8 mouse cellular contexts compared by ENCODE assay signal in the genomic region with DNA sequence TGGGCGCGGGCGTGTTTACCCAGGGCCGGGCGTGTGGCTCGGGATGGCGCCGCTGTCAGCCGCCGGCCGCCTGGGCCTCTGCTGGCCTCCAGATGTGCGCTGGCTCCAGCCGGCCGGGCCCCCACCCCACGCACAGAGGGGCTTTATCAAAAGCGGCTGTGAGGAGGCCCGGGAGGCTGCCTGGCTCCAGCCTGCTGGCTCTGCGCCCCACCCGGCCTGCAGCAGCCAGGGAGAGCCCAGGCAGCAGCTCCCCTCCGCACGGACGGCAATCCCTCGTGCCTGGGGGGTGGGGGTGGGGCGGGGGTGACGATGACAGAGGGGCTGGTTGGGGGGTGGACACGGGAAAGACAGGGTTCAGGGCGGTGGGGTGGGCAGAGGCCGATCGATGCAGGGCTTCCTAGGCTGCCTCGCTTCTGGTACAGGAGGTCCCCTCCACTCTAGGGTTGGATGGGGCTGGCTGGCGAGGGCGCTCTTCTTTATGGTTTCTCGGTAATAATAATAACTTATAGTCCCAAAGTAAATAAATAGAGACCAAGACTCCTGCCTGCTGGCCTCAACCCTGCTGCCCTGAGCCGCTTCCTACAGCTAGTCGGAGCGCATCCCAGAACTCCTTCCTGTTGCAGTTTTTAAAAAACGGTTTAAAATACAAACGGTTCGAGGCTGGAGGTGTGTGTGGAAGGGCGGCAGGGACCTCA. TPM values are rescaled to one million over a fixed set of nuclear protein-coding genes. Genes with fewer than 3 reads are reported as not detected.
A peak's percentile ranks its signal among the peaks of the same experiment; 100 is the strongest.
DNase-seq lines count a peak whose midpoint lies in the region; ATAC-seq lines count a peak whose summit lies in the region.

No protein-coding gene starts in this region.

- peak overlapping the region; percentile 70 for H3K9ac ChIP-seq in lung, embryonic 16.5 days (ENCODE audit: low read length)
- H3K9ac ChIP-seq in forebrain, embryonic 13.5 days: peak overlapping the region; percentile 48; the same call in 1 of the 2 replicates
- H3K9ac ChIP-seq in hindbrain, embryonic 16.5 days (ENCODE audit: low read depth, low read length): peak overlapping the region; percentile 49; the same call in 1 of the 2 replicates
- H3K9ac ChIP-seq in midbrain, embryonic 11.5 days (ENCODE audit: low read length): peak overlapping the region; percentile 40; the same call in 1 of the 2 replicates

- peak overlapping the region; percentile 32 for H3K4me3 ChIP-seq in lung, embryonic 16.5 days (ENCODE audit: low read length)
- H3K4me3 ChIP-seq in forebrain, embryonic 13.5 days: peak overlapping the region; percentile 17; the same call in 1 of the 2 replicates
- H3K4me3 ChIP-seq in hindbrain, embryonic 16.5 days (ENCODE audit: low read length): peak overlapping the region; percentile 0; the same call in 1 of the 2 replicates
- H3K4me3 ChIP-seq in midbrain, embryonic 11.5 days (ENCODE audit: low read depth, low read length): no peak overlapping the region

- 20% methylated on average over 36 of the region's 40 CpGs for WGBS in lung, embryonic 16.5 days
- WGBS in forebrain, embryonic 13.5 days: 38% methylated on average over 38 of the region's 40 CpGs
- WGBS in hindbrain, embryonic 16.5 days: 27% methylated on average over 37 of the region's 40 CpGs
- WGBS in midbrain, embryonic 11.5 days: 34% methylated on average over 33 of the region's 40 CpGs

- no peaks in the 10 kb centered on the region for H3K27me3 ChIP-seq in lung, embryonic 16.5 days (ENCODE audit: control insufficient read depth, insufficient read depth, low read depth, low read length)
- H3K27me3 ChIP-seq in forebrain, embryonic 13.5 days: peaks cover 6% of the 10 kb centered on the region; the same call in 1 of the 2 replicates
- H3K27me3 ChIP-seq in hindbrain, embryonic 16.5 days (replicated peaks; ENCODE audit: control insufficient read depth, insufficient read depth, low read length): no peaks in the 10 kb centered on the region
- no peaks in the 10 kb centered on the region; the same call in 1 of the 2 replicates for H3K27me3 ChIP-seq in midbrain, embryonic 11.5 days (ENCODE audit: control insufficient read depth, insufficient read depth, low read length)

- no peaks in the 10 kb centered on the region for H3K36me3 ChIP-seq in lung, embryonic 16.5 days (ENCODE audit: control insufficient read depth, insufficient read depth, low read length)
- H3K36me3 ChIP-seq in forebrain, embryonic 13.5 days (ENCODE audit: poor library complexity, severe bottlenecking): no peaks in the 10 kb centered on the region
- H3K36me3 ChIP-seq in hindbrain, embryonic 16.5 days (ENCODE audit: control insufficient read depth, insufficient read depth, low read length): no peaks in the 10 kb centered on the region
- H3K36me3 ChIP-seq in midbrain, embryonic 11.5 days (ENCODE audit: control insufficient read depth, insufficient read depth, low read length): no peaks in the 10 kb centered on the region

- intact Hi-C loops in left cerebral cortex, postnatal 25 days (cut with DNase I): no loop called here

- peak; percentile 77 for ATAC-seq in lung, embryonic 16.5 days (ENCODE audit: low read depth)
- ATAC-seq in forebrain, embryonic 13.5 days: peak; percentile 30; the same call in 1 of the 2 replicates
- peak; percentile 46; the same call in 1 of the 2 replicates for ATAC-seq in hindbrain, embryonic 16.5 days
- ATAC-seq in midbrain, embryonic 11.5 days (ENCODE audit: low FRiP score): peak; percentile 64

- H3K4me1 ChIP-seq in lung, embryonic 16.5 days (replicated peaks; ENCODE audit: control insufficient read depth, insufficient read depth, low read length): peaks cover 65% of the 10 kb centered on the region
- H3K4me1 ChIP-seq in forebrain, embryonic 13.5 days: peaks cover 14% of the 10 kb centered on the region
- peaks cover 17% of the 10 kb centered on the region for H3K4me1 ChIP-seq in hindbrain, embryonic 16.5 days (ENCODE audit: control insufficient read depth, insufficient read depth, low read depth, low read length)
- peaks cover 11% of the 10 kb centered on the region for H3K4me1 ChIP-seq in midbrain, embryonic 11.5 days (ENCODE audit: control insufficient read depth, insufficient read depth, low read length)

- DNase-seq in lung, adult 18-20 months: no peak
- DNase-seq in midbrain, embryonic 11.5 days (ENCODE audit: low spot score, missing footprints): no peak
- no peak for DNase-seq in left cerebral cortex, postnatal 25 days (ENCODE audit: low spot score in 2 of 2)
- DNase-seq in layer of hippocampus, postnatal 25 days (ENCODE audit: extremely low spot score in 1 of 2, low spot score in 1 of 2): no peak
- no peak for DNase-seq in adipocyte (ENCODE audit: low spot score)

- H3K4me2 ChIP-seq in lung, embryonic 16.5 days (ENCODE audit: low read depth, low read length): peak overlapping the region; percentile 60
- H3K4me2 ChIP-seq in forebrain, embryonic 13.5 days: peak overlapping the region; percentile 52
- H3K4me2 ChIP-seq in hindbrain, embryonic 16.5 days (ENCODE audit: low read length): peak overlapping the region; percentile 40
- H3K4me2 ChIP-seq in midbrain, embryonic 11.5 days: peak overlapping the region; percentile 35

- no peaks in the 10 kb centered on the region for H3K9me3 ChIP-seq in lung, embryonic 16.5 days (ENCODE audit: control insufficient read depth, low read length)
- no peaks in the 10 kb centered on the region for H3K9me3 ChIP-seq in forebrain, embryonic 13.5 days (replicated peaks)
- no peaks in the 10 kb centered on the region for H3K9me3 ChIP-seq in hindbrain, embryonic 16.5 days (ENCODE audit: control insufficient read depth, low read length)
- no peaks in the 10 kb centered on the region for H3K9me3 ChIP-seq in midbrain, embryonic 11.5 days (ENCODE audit: control insufficient read depth, low read length)

- H3K27ac ChIP-seq in lung, embryonic 16.5 days (ENCODE audit: low read length): peak overlapping the region; percentile 98
- H3K27ac ChIP-seq in forebrain, embryonic 13.5 days: no peak overlapping the region
- no peak overlapping the region for H3K27ac ChIP-seq in hindbrain, embryonic 16.5 days (ENCODE audit: low read depth, low read length)
- no peak overlapping the region for H3K27ac ChIP-seq in midbrain, embryonic 11.5 days (ENCODE audit: low read depth, low read length)

RNA-seq across cellular contexts. Expression of gene Ube2v1, which starts 34.3 kb away (rescaled TPM):
- polyA plus RNA-seq in lung, embryonic 16.5 days (2015; fragmentation: Nextera tagmentation; extraction: Ambion mirVana): 263 and 285 TPM in 2 replicates
- polyA plus RNA-seq in forebrain, embryonic 13.5 days (2015; fragmentation: Nextera tagmentation; extraction: Ambion mirVana): 278 and 309 TPM in 2 replicates
- 390 and 393 TPM in 2 replicates for polyA plus RNA-seq in hindbrain, embryonic 16.5 days (2015; fragmentation: Nextera tagmentation; extraction: Ambion mirVana)
- 252 and 273 TPM in 2 replicates for polyA plus RNA-seq in midbrain, embryonic 11.5 days (2014; fragmentation: Nextera tagmentation; extraction: Ambion mirVana)
- total RNA-seq in left cerebral cortex, postnatal 25 days (2021): 100 to 1,000 TPM; 254 to 264 TPM
- 100 to 1,000 TPM; 213 to 235 TPM for total RNA-seq in layer of hippocampus, postnatal 25 days (2021)

RNA-seq across cellular contexts. Expression of gene Snai1, which starts 59.6 kb away (rescaled TPM):
- 120 and 130 TPM in 2 replicates for polyA plus RNA-seq in lung, embryonic 16.5 days (2015; fragmentation: Nextera tagmentation; extraction: Ambion mirVana)
- polyA plus RNA-seq in forebrain, embryonic 13.5 days (2015; fragmentation: Nextera tagmentation; extraction: Ambion mirVana): 1.9 and 2.7 TPM in 2 replicates
- 4.5 and 8.4 TPM in 2 replicates for polyA plus RNA-seq in hindbrain, embryonic 16.5 days (2015; fragmentation: Nextera tagmentation; extraction: Ambion mirVana)
- polyA plus RNA-seq in midbrain, embryonic 11.5 days (2014; fragmentation: Nextera tagmentation; extraction: Ambion mirVana): 18.4 and 20.8 TPM in 2 replicates
- under 1 TPM; 0.57 to 0.94 TPM for total RNA-seq in left cerebral cortex, postnatal 25 days (2021)
- total RNA-seq in layer of hippocampus, postnatal 25 days (2021): under 1 TPM; 0.27 to 0.75 TPM
